Mouse (Mus musculus): Measurements from ENCODE around the gene B230307C23Rik.
"Not testable (repeated sequence)": the region's sequence is repeated elsewhere in the genome, so short reads cannot be mapped to it uniquely, and the experiment has no call there.

B230307C23Rik gene

GRCm38 (mm10) chr16:97996616-97997382 lies at the start of gene B230307C23Rik:
Gene B230307C23Rik, plus strand, starts transcription at chr16:97997315.
- DNase-seq (ENCODE audit: low spot score) = peak; percentile 80

- DNase-seq (ENCODE audit: low spot score) = no peak
Observed at GRCm38 (mm10) chr16:97948836-97949235, 48.3 kb upstream of the B230307C23Rik start.

- no peak for DNase-seq (ENCODE audit: low spot score)
Observed at GRCm38 (mm10) chr16:97950061-97950460, 47.1 kb upstream of the B230307C23Rik start.

GRCm38 (mm10) chr16:97952371-97952770 lies 44.7 kb upstream of the B230307C23Rik start:
- DNase-seq (ENCODE audit: low spot score) = no peak

- no peak for DNase-seq (ENCODE audit: low spot score)
Observed at GRCm38 (mm10) chr16:97952801-97953200, 44.3 kb upstream of the B230307C23Rik start.

GRCm38 (mm10) chr16:97953300-97953699 lies 43.8 kb upstream of the B230307C23Rik start:
- DNase-seq (ENCODE audit: low spot score) = no peak

- DNase-seq (ENCODE audit: low spot score) = no peak
Observed at GRCm38 (mm10) chr16:97956011-97956410, 41.1 kb upstream of the B230307C23Rik start.

- no peak for DNase-seq (ENCODE audit: low spot score)
Observed at GRCm38 (mm10) chr16:97957626-97958025, 39.5 kb upstream of the B230307C23Rik start.

GRCm38 (mm10) chr16:97958401-97958973 lies 38.6 kb upstream of the B230307C23Rik start:
- no peak for DNase-seq (ENCODE audit: low spot score)

GRCm38 (mm10) chr16:97960348-97960747 lies 36.8 kb upstream of the B230307C23Rik start:
- no peak for DNase-seq (ENCODE audit: low spot score)

GRCm38 (mm10) chr16:97961381-97962150 lies 35.5 kb upstream of the B230307C23Rik start:
- no peak for DNase-seq (ENCODE audit: low spot score)

GRCm38 (mm10) chr16:97962151-97962948 lies 34.8 kb upstream of the B230307C23Rik start, which contains the start of the genes C2cd2 and Zbtb21:
Gene C2cd2, minus strand, starts transcription at chr16:97962598.
Gene Zbtb21, minus strand, starts transcription at chr16:97962622.
- DNase-seq (ENCODE audit: low spot score) = peak; percentile 96

- DNase-seq (ENCODE audit: low spot score) = no peak
Observed at GRCm38 (mm10) chr16:97963956-97964540, 33.1 kb upstream of the B230307C23Rik start.

GRCm38 (mm10) chr16:97977277-97977676 lies 19.8 kb upstream of the B230307C23Rik start:
- no peak for DNase-seq (ENCODE audit: low spot score)

- no peak for DNase-seq (ENCODE audit: low spot score)
Observed at GRCm38 (mm10) chr16:97977722-97978121, 19.4 kb upstream of the B230307C23Rik start.

GRCm38 (mm10) chr16:97981362-97981761 lies 15.8 kb upstream of the B230307C23Rik start:
- no peak for DNase-seq (ENCODE audit: low spot score)

GRCm38 (mm10) chr16:97984589-97984988 lies 12.5 kb upstream of the B230307C23Rik start:
- no peak for DNase-seq (ENCODE audit: low spot score)

GRCm38 (mm10) chr16:97991517-97991916 lies 5.6 kb upstream of the B230307C23Rik start:
- DNase-seq (ENCODE audit: low spot score) = no peak

- not testable (repeated sequence) for DNase-seq (ENCODE audit: low spot score)
Observed at GRCm38 (mm10) chr16:97992477-97992876, 4.6 kb upstream of the B230307C23Rik start.

- no peak for DNase-seq (ENCODE audit: low spot score)
Observed at GRCm38 (mm10) chr16:97995849-97996615, 1.1 kb upstream of the B230307C23Rik start.

- not testable (repeated sequence) for DNase-seq (ENCODE audit: low spot score)
Observed at GRCm38 (mm10) chr16:97997383-97997731, 242 bp downstream of the B230307C23Rik start.

All from left cerebral cortex, adult 11 months (tissue).